Comparison of ENCODE assay signal across 24 mouse cellular contexts in the genomic region with DNA sequence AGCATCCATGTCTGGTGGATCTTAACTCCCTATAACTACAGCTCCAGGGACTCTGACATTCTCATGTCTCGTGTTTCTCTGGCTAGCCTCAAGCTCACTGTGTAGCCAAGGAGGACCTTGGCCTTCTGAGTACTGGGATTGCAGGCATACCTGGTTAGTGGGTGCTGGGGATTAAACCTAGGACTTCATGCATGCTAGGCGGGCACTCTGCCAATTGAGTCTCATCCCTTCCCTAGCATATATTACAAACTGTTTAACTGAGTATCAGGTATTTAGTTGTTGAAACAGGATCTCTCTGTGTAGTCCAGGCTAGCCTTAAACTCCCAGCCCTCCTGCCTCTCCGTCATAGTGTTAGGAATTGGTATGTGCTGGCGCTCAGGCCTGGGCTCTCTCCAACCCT.
"Had no signal": no experiment of that assay in that cellular context is flagged by ENCODE, and none has a peak within 500 bp of the region (broad histone marks: within the 10 kb centered on the region; RNA-seq: fewer than 3 reads in every experiment).

No protein-coding gene starts in this region.

- H3K36me3 ChIP-seq: neural tube, embryonic 15.5 days had no signal

- H3K9ac ChIP-seq: limb, embryonic 13.5 days; liver, embryonic 12.5 days; liver, embryonic 15.5 days; lung, embryonic 15.5 days; neural tube, embryonic 12.5 days; neural tube, embryonic 15.5 days; stomach, embryonic 15.5 days had no signal

- DNase-seq: layer of hippocampus, adult 9-11 months; liver; lung, adult 18-20 months; lung, postnatal 10 days; lung, postnatal 36 days; midbrain, embryonic 14.5 days; right cerebral cortex, adult 18-20 months; right cerebral cortex, postnatal 14 days; right cerebral cortex, postnatal 4 days; thymus, postnatal 25 days had no signal

- ATAC-seq: hindbrain, postnatal 0 days; inflammation-experienced regulatory T-cells, adult 6 months; intestine, embryonic 16.5 days; liver, embryonic 12.5 days had no signal

- H3K27me3 ChIP-seq: limb, embryonic 13.5 days; liver, embryonic 12.5 days; liver, embryonic 15.5 days; lung, embryonic 15.5 days; megakaryocyte, embryonic 14.5 days; neural tube, embryonic 12.5 days; neural tube, embryonic 15.5 days; stomach, embryonic 15.5 days had no signal

- H3K4me1 ChIP-seq: limb, embryonic 10.5 days; limb, embryonic 13.5 days; liver, embryonic 15.5 days; lung, embryonic 15.5 days; midbrain, embryonic 10.5 days; neural tube, embryonic 12.5 days; neural tube, embryonic 15.5 days; stomach, embryonic 15.5 days had no signal

- H3K27ac ChIP-seq: hindbrain, postnatal 0 days; layer of hippocampus, adult 2 months; limb, embryonic 10.5 days; limb, embryonic 13.5 days; liver, embryonic 12.5 days; liver, embryonic 15.5 days; lung, embryonic 15.5 days; midbrain, embryonic 10.5 days; neural tube, embryonic 12.5 days; neural tube, embryonic 15.5 days; stomach, embryonic 15.5 days had no signal

- H3K4me3 ChIP-seq: layer of hippocampus, adult 2 months; limb, embryonic 10.5 days; limb, embryonic 13.5 days; liver, embryonic 12.5 days; liver, embryonic 15.5 days; lung, embryonic 15.5 days; megakaryocyte, embryonic 14.5 days; midbrain, embryonic 10.5 days; neural tube, embryonic 12.5 days; neural tube, embryonic 15.5 days; stomach, embryonic 15.5 days had no signal

- H3K9me3 ChIP-seq: limb, embryonic 10.5 days; limb, embryonic 13.5 days; liver, embryonic 12.5 days; liver, embryonic 15.5 days; lung, embryonic 15.5 days; megakaryocyte, embryonic 14.5 days; midbrain, embryonic 10.5 days; neural tube, embryonic 12.5 days; neural tube, embryonic 15.5 days; stomach, embryonic 15.5 days had no signal

- H3K4me2 ChIP-seq: limb, embryonic 13.5 days; liver, embryonic 12.5 days; liver, embryonic 15.5 days; lung, embryonic 15.5 days; neural tube, embryonic 12.5 days; neural tube, embryonic 15.5 days; stomach, embryonic 15.5 days had no signal
